Mouse (Mus musculus) liver, embryonic 14.5 days (tissue): ENCODE data around the gene Zdhhc13.

ENCODE experiments used
- CTCF ChIP-seq: IDR thresholded peaks from 2 replicates; pipeline ENCODE4 v1.5.1; 2016; ENCODE audit warnings: antibody characterized with exemption, low read depth, control low read depth
- EP300 ChIP-seq: IDR thresholded peaks from 2 replicates; pipeline ENCODE4 v1.6.1; 2016; ENCODE audit warnings: antibody characterized with exemption, low read depth

GRCm38 (mm10) chr7:48823621-48824020 lies 34.8 kb downstream of the Zdhhc13 start:
- no peak for TF ChIP-seq CTCF
- TF ChIP-seq EP300, result no peak
